1 mouse cellular context compared by ENCODE assay signal in the genomic region with DNA sequence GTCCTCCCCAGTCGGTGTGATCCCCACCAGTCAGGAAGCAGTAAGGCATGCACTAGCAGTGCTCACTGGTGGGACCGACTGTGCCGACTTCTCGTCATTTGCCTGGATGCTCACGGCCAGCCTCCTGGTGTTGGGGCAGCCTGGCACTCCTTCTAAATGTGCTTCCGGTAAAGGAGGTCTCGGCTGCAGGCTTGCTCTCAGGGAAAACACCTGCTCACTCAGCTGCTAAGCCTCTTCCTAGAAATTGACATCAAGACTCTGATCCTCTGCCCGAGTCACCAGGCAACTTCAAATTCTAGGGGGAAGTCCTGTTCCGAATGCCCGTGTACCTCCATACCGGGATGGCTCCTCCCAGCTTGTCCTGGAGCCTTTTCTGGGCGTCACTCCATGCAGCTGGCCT.
TF ChIP-seq lines count a peak whose summit lies in the region.

No protein-coding gene starts in this region.

TF ChIP-seq in CH12.LX, 34 proteins besides CTCF, POLR2A, EP300 and RAD21 (continued from another document):
- TF ChIP-seq KAT2A (IDR thresholded peaks at IDR 0.05; ENCODE audit: insufficient replicate concordance, low read length), result no peak
